Mouse (Mus musculus) bone marrow macrophage, adult 2 months (primary cell): ENCODE results near the gene Asap3.

Experiments
- CTCF ChIP-seq: IDR thresholded peaks from 2 replicates; pipeline ENCODE4 v1.5.1; 2012; ENCODE audit warnings: low read depth, mild to moderate bottlenecking, low read length, moderate library complexity
- POLR2A ChIP-seq: IDR thresholded peaks from 2 replicates; pipeline ENCODE4 v1.6.1; 2012; ENCODE audit warnings: mild to moderate bottlenecking, low read depth, low read length, borderline replicate concordance

DNA sequence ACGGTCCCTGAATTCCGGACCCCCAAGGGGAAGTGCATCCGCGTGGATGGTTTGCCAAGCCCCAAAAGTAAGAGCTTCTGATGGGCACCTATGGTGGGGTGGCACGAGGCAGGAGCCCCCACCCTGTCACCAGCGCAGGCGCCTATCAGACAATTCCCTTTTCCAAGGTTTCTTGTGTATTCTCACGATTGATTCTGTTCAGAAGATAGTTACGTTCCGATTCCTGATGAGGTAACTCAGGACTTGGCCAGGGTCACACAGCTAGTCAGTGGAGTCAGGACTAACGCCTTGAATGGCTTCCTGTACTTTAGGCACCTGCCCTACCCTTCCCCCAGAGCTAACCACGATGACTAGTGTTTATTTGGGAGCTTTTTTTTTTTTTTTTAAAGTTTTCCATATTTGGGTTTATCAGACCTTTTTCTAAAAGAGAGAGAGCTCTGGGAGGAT, 27.7 kb upstream of the Asap3 start:
- no peak for TF ChIP-seq CTCF
- TF ChIP-seq POLR2A = no peak
